Mouse (Mus musculus) kidney, adult 8-10 months (tissue): Measurements from ENCODE around the gene Krt36.

Experiments
- DNase-seq, 2 experiments: peaks; one replicate each; pipeline ENCODE4 v3.0.0; 2022

The Krt36 gene

GRCm38 (mm10) chr11:100087861-100088260, 17.6 kb downstream of the Krt36 start, which contains the start of gene Krt32:
Gene Krt32 (minus strand): TSS chr11:100088226.
- no peak for DNase-seq

- DNase-seq, result no peak
These were observed 31.6 kb downstream of the Krt36 start for GRCm38 (mm10) chr11:100073873-100074272.

- DNase-seq, result no peak
These were observed 38.0 kb downstream of the Krt36 start for GRCm38 (mm10) chr11:100067293-100068036.

- no peak for DNase-seq
These were observed 39.0 kb downstream of the Krt36 start for GRCm38 (mm10) chr11:100066236-100067010.

GRCm38 (mm10) chr11:100058875-100059274, 46.6 kb downstream of the Krt36 start:
- no peak for DNase-seq

GRCm38 (mm10) chr11:100055686-100056655, 49.5 kb downstream of the Krt36 start:
- DNase-seq, result no peak
